Mouse (Mus musculus) monocyte, adult 2 months (primary cell): Measurements from ENCODE around the gene Mkrn2.

ENCODE experiments used
- DNase-seq, 2 experiments: peaks; one replicate each; pipeline ENCODE4 v3.0.0; 2022; ENCODE audit warnings: low spot score in 2 of 2, low read depth in 1 of 2

The Mkrn2 gene

GRCm38 (mm10) chr6:115601715-115602523, at the start of gene Mkrn2:
Mkrn2 (plus strand) TSS chr6:115601902.
- DNase-seq: peak; percentile 56 to 72

DNA sequence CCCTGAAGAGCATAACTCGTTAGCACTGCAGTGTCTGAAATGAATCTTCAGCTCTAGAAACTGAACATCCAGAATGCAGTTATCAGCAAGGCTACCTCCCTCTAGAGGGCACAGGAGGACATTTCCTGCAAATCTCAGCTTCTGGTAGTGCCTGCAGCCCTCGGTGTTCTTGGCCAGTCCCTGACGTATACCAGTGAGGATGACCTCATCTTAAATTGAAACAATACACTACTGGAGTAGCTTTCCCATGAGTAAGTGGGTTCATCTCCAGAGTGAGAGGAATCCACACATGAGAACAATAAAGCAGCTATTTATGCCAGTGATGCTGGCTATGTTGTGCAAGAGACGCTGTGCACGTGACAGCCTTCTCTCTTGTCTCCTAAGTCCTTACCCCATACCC, 46.2 kb upstream of the Mkrn2 start:
- no peak for DNase-seq

DNA sequence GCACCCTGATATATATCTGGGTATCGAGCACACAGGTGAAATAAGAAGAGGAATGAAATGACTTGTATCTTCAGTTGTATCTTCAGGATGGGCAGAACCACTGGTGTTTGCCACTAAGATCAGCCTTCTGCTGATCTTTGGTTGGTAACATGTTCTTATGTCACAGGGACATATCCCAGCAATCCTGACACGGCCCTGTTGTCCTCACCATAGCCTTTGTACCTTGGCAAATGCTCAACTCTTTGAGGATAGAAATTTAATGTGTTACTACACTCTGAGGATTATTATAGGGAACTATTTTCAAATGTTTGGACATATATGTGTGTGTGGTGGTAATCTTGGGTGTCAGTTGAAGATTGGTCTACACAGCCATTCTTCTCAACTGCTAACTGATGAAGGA, 43.5 kb upstream of the Mkrn2 start:
- DNase-seq: no peak

DNA sequence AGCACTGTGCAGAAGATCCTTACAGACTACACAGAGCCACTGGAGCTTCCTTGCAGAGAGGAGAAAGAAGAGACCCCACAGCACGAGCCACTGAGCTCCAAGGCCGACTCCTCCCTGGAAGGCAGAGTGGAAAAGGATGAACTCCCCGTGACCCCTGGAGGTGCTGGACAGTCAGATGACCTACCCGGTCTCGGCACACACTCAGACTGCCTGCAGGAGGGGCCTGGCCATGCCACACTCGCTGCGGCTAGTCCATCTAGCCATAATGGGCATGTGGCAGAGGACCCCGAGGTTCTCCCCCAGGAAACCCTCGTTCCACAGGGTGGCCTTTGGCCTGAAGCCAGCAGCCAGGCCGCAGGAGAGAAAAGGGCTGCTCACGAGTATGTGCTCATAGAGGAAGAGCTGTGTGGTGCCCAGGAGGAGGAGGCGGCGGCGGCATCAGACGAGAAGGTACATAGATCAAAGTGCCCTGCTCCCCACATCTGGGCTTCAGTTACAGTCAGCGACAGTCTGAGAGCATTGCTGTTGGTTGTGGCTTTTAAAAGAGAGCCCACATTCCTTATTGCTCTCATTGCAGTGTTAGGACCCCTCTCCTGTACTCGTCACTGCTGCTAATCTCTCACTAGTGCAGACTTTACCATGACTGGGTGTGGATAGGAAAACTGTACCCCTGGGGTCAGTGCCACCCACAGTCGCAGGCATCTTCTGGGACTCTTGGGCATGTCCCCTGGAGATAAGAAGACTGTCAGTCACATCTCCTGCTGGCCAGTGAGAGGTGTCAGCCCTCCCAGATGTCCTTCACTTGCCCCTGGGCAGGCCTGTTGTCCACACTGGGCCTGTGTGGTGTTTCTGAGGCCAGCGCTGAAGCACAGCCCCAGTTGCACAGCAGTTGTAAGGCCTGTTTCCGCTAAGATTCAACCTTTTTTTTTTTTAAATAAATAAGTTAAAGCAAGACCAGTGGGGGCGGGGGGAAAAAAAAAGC, 41.8 kb upstream of the Mkrn2 start:
- DNase-seq: no peak

- DNase-seq: no peak
Measured at GRCm38 (mm10) chr6:115565479-115566045, 36.1 kb upstream of the Mkrn2 start.

DNA sequence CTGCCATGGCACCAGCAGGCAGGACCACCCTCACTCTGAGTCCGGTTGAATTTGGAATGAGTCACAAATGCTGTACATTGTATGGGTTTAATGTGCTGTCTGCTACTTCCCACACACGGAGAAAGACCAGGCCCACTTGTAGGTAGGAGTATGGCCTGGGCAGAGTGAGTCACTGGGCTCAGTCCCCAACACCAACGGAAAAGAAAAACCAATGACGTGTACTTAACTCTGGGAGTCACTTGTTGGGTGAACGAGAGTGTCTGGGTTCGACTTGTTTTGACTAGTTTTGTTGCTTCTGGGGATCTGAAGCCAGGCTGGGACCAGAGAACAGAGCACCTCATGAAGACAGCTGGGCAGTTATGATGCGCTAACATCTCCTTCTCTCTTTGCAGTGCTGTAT, 27.5 kb upstream of the Mkrn2 start:
- DNase-seq: no peak

DNA sequence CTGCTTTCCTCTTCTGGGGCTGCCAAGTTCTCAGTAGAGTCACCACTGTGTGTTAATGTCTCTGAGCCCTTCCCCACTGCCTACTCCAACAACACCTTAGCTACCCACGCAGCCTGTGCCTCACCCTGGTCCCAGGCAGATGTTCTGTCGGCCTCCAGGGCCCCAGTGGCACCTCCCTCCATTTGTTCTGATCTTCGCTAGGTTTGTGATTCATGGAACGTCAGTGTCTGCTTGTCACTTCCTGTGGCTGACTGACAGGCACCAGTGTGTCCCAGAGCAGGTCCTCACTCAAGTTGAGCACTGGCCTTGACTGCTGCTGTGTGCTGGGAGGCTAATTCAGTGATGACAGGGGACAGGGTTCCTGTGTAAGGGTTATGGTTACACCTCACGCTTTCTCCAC, 24.3 kb upstream of the Mkrn2 start:
- DNase-seq: no peak

DNA sequence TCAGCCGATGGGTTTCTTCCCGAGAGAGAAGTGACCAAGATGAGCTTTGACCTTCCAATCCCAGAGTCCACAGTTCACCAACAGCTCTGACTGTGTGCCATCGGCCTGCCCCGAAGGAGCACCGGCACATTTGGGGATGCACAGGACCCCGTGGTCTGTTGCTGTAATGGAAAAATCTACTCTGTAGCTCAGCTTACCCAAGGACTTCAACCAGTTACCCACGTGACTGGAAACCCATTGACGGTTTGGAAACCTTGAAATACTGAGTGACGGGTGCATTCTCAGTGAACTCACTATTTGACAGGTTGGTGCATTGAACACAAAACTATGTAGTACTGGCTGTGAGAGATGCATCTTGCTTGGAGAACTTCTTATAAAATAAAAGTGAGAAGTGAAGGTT, 23.8 kb upstream of the Mkrn2 start:
- DNase-seq: no peak

DNA sequence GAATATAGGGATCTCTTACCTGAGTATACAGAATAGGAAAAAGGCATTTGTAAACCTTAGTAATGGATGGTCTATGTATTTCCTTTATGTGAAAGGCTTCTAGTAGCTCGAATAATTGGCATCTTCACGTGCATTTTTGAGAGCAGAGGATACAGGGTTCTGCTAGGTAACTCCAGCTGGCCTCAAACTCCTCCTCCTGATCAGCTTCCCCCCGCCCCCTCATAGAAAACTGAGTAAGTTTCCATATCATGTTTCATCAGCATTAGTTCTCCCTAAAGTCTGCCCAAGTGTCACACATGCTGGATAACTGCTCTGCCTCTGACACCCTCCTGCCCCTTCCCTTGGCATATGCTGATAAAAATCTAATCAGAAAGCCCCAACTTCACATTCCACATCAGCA, 20.9 kb upstream of the Mkrn2 start:
- no peak for DNase-seq

DNA sequence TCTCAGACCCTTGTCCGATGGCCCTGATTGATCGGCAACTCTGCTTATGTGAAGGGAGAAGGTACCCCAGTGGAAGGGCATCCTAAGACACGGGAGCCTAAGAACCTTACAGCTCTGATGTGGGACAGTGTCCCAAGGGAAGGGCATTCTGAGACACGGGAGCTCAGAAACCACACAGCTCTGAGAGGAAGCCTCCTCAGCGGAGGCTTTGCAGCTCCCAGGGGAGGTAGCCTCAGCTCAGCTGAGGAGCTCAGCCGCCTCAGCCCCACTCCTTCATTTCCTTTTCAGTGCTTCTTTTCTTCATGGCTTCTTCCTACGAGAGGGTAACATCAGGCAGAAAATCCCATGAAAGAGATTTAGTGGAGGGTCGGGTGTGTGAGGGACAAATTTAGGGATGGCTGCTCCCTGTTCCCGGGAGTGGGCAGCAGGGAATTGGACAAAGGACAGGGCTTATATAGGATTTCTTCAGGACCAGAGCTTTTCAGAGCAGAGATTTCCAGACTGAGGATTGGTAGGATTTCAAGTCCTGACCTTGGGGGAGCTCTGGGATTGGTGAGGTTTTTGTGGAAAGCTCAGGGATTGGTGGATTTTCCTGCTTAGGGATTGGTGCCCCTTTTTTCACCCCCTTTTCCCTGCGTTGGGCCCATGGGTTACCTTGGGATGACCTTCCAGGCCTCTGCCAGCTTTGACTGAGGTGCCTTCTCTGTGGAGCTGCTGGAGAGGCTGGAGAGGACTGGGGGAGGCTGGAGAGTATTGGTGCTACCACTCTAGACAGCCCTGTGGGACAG, 19.2 kb upstream of the Mkrn2 start:
- no peak for DNase-seq

- DNase-seq: no peak
Measured at GRCm38 (mm10) chr6:115583430-115584125, 18.1 kb upstream of the Mkrn2 start.

GRCm38 (mm10) chr6:115584176-115584575, 17.5 kb upstream of the Mkrn2 start:
- no peak for DNase-seq

- no peak for DNase-seq
Measured at GRCm38 (mm10) chr6:115586321-115586720, 15.4 kb upstream of the Mkrn2 start.

DNA sequence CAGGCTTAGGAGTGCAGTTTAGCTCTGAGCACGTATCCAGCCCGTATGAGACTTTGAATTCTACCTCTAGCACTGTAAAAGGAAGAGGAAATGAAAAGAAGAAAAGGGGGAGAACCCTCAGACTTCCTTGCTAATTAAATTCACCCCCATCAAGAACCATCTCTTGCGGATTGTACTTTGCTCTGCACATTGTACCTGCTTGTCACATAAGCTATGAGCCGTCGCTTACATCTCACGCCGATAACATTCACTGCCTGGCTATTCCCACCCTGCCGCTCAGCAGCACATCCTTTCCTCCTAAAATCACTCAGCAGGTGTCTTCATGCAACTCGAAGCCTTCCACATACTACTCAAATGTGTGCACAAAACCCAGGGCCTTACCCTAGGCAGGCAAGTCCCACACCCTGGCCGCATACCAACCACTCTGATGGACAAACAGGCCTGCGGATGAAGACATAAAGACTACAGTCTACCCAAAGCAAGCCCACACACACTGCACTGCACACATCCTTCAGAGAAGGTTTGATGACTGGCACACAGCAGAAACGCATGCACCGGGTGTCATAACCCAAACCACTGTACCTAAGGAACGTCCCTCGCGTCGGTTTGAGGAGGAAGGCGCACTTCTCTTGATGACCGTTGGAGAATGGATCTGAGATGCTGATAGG, 9.9 kb upstream of the Mkrn2 start:
- no peak for DNase-seq

- no peak for DNase-seq
Measured at GRCm38 (mm10) chr6:115592458-115592857, 9.2 kb upstream of the Mkrn2 start, which contains the start of gene Mkrn2os. Mkrn2os (minus strand) TSS chr6:115592576.

GRCm38 (mm10) chr6:115593252-115593651, 8.4 kb upstream of the Mkrn2 start:
- DNase-seq: no peak

DNA sequence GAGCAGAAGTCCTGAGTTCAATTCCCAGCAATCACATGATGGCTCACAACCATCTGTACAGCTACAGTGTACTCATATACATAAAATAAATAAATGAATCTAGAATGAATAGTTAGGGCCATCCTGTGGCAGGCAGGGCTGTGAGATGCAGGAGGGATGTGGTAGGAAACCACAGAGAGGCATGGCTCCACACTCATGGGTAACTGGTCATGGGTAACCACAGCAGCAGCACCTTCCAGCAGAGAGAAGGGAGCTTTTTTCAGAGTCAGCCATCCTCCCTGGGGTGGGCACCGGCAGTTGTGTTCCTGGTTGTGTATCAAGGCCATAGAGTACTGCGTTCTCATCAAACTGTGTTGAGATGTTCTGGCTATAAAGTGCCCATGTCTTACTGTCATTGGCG, 7.2 kb upstream of the Mkrn2 start:
- DNase-seq: no peak

DNA sequence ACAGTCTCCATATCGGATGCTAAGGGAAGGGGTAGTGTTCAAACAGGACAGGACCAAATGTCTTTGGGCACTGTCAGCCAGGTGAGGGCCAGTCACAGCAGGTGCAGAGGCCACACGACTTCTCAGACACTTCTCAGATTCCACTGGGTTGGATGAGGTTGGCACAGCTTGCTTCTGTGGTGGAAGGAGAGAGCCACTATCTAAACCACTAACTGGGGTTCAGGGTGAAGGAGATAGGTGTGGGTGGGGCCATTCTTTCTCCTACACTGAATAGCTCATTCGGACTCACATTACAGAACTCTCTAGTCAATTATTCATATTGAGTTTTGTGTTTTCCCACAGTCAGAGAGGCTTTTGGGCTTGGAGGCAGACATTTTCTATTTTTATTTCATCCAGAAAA, 6.0 kb upstream of the Mkrn2 start:
- no peak for DNase-seq

GRCm38 (mm10) chr6:115601322-115601714, 384 bp upstream of the Mkrn2 start:
- DNase-seq: no peak

GRCm38 (mm10) chr6:115606461-115606860, 4.8 kb downstream of the Mkrn2 start:
- no peak for DNase-seq
